Mouse (Mus musculus): ENCODE measurements around the gene Camsap1. TPM values are rescaled to one million over a fixed set of nuclear protein-coding genes. Genes with fewer than 3 reads are reported as not detected.

The Camsap1 gene
- polyA plus RNA-seq, 1 experiment from 2014 or later: 7.3 TPM

DNA sequence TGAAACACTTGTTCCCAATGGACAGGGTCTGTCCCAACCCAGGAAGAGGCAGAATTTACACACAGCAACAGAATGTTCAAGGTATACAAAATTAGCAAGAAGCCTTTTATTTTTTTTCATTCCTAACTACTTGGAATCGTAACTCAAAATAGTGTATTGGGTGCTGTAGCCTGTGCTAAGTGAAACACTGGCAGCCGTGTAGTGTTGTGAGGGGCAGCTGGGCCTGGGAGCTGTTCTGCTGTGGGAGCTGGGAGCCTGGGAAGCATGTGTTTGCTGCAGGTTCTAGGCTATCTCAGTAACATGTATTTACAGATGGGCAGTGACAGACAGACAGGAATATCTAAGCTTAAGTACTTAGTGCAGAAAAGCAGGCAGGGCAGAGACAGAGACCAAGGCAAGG, 64.7 kb downstream of the Camsap1 start:
- 78% methylated on average over 2 of the region's 2 CpGs for WGBS
- no peak for ATAC-seq (ENCODE audit: insufficient read depth, low FRiP score)
- H3K27ac ChIP-seq (ENCODE audit: low read length): no peak overlapping the region
- no peaks in the 10 kb centered on the region for H3K36me3 ChIP-seq (ENCODE audit: control insufficient read depth, insufficient read depth, low read length)
- H3K4me1 ChIP-seq (ENCODE audit: control insufficient read depth, insufficient read depth, low read length): no peaks in the 10 kb centered on the region
- no peaks in the 10 kb centered on the region for H3K27me3 ChIP-seq (ENCODE audit: control insufficient read depth, insufficient read depth, low read length)
- H3K4me3 ChIP-seq (replicated peaks; ENCODE audit: low read length): no peak overlapping the region
- H3K9me3 ChIP-seq (replicated peaks; ENCODE audit: control insufficient read depth, low read length): no peaks in the 10 kb centered on the region
- no peak overlapping the region for H3K9ac ChIP-seq (ENCODE audit: low read length)
- no peak overlapping the region for H3K4me2 ChIP-seq (ENCODE audit: low read depth, low read length)

- Histone ChIP-seq H3K27me3 (ENCODE audit: control insufficient read depth, insufficient read depth, low read length) (no peaks in the 10 kb centered on the region), H3K36me3 (ENCODE audit: control insufficient read depth, insufficient read depth, low read length) (no peaks in the 10 kb centered on the region), H3K27ac (ENCODE audit: low read length) (no peak overlapping the region), H3K4me2 (ENCODE audit: low read depth, low read length) (no peak overlapping the region), H3K9me3 (replicated peaks; ENCODE audit: control insufficient read depth, low read length) (no peaks in the 10 kb centered on the region), H3K4me1 (ENCODE audit: control insufficient read depth, insufficient read depth, low read length) (no peaks in the 10 kb centered on the region), H3K4me3 (replicated peaks; ENCODE audit: low read length) (no peak overlapping the region), H3K9ac (ENCODE audit: low read length) (no peak overlapping the region)
- ATAC-seq (ENCODE audit: insufficient read depth, low FRiP score): no peak
- 82% methylated on average over 5 of the region's 5 CpGs for WGBS
Observed at GRCm38 (mm10) chr2:25914821-25915220, 68.3 kb downstream of the Camsap1 start.

DNA sequence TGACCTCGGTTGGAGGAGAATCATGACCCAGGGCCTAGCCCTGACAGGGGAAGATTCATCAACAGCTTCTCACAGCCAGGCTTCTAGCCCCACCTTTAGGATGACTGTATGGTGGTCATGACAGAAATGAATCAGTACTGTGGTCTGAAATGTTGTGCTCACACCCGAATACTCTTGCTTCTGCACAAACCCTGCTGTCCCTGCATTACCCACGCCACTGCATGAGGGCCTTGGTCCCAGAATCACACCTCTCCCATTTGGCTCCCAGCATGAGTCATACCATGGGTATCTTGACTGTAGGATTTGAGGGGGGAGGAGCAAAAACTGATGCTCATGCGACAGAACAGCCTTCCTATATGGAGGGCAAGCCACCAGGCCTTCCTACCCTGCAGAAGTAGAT, 68.9 kb downstream of the Camsap1 start:
- no peaks in the 10 kb centered on the region for H3K27me3 ChIP-seq (ENCODE audit: control insufficient read depth, insufficient read depth, low read length)
- WGBS: 67% methylated on average over 4 of the region's 4 CpGs
- no peak overlapping the region for H3K4me2 ChIP-seq (ENCODE audit: low read depth, low read length)
- no peaks in the 10 kb centered on the region for H3K9me3 ChIP-seq (replicated peaks; ENCODE audit: control insufficient read depth, low read length)
- H3K36me3 ChIP-seq (ENCODE audit: control insufficient read depth, insufficient read depth, low read length): no peaks in the 10 kb centered on the region
- H3K4me1 ChIP-seq (ENCODE audit: control insufficient read depth, insufficient read depth, low read length): no peaks in the 10 kb centered on the region
- H3K4me3 ChIP-seq (replicated peaks; ENCODE audit: low read length): no peak overlapping the region
- ATAC-seq (ENCODE audit: insufficient read depth, low FRiP score): no peak
- no peak overlapping the region for H3K27ac ChIP-seq (ENCODE audit: low read length)
- H3K9ac ChIP-seq (ENCODE audit: low read length): no peak overlapping the region

DNA sequence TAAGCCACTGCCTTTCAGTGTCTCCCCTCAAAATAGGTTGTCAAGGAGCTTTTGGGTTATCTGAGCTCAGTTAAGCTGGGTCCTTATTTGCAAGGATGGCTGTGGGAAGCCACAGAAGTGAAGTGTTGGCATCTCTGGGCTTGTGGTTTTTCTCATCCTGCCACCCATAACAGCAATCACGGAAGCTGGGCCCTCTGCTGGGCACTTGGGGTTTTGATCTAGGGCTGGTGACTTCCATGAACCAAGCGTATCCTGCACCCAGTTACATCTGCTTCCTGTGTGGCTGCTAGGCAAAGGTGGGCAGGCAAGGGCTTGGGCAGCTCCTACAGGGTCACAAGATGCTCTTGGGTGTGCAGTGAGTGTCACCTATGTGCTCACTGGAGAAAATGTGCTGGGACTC, 69.8 kb downstream of the Camsap1 start:
- Histone ChIP-seq H3K27me3 (ENCODE audit: control insufficient read depth, insufficient read depth, low read length) (no peaks in the 10 kb centered on the region), H3K27ac (ENCODE audit: low read length) (no peak overlapping the region), H3K4me3 (replicated peaks; ENCODE audit: low read length) (no peak overlapping the region), H3K9me3 (replicated peaks; ENCODE audit: control insufficient read depth, low read length) (no peaks in the 10 kb centered on the region), H3K4me1 (ENCODE audit: control insufficient read depth, insufficient read depth, low read length) (no peaks in the 10 kb centered on the region), H3K9ac (ENCODE audit: low read length) (no peak overlapping the region), H3K36me3 (ENCODE audit: control insufficient read depth, insufficient read depth, low read length) (no peaks in the 10 kb centered on the region), H3K4me2 (ENCODE audit: low read depth, low read length) (no peak overlapping the region)
- 44% methylated on average over 2 of the region's 2 CpGs for WGBS
- no peak for ATAC-seq (ENCODE audit: insufficient read depth, low FRiP score)

DNA sequence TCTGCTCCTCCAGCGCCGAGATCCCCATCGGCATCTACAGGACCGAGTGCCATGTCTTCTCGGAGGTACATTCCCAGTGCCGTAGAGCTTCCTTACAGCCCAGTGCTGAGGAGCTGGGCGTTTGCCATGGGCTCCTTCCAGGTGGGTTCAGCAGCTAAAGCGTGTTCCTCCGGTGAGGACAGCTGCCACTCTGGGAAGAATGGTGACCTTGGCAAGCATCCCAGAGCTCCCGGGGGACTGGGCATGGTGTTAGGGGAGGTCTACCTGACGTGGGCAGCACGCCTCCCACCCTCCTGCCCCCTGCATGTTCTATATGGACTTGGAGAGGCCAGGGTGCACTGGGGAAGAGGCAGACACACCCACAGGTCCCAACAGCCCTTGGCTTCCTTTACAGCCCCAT, 73.2 kb downstream of the Camsap1 start:
- ATAC-seq (ENCODE audit: insufficient read depth, low FRiP score): no peak
- no peak overlapping the region for H3K27ac ChIP-seq (ENCODE audit: low read length)
- 83% methylated on average over 12 of the region's 12 CpGs for WGBS
- H3K4me3 ChIP-seq (replicated peaks; ENCODE audit: low read length): no peak overlapping the region
- H3K4me1 ChIP-seq (ENCODE audit: control insufficient read depth, insufficient read depth, low read length): no peaks in the 10 kb centered on the region
- no peaks in the 10 kb centered on the region for H3K9me3 ChIP-seq (replicated peaks; ENCODE audit: control insufficient read depth, low read length)
- H3K27me3 ChIP-seq (ENCODE audit: control insufficient read depth, insufficient read depth, low read length): no peaks in the 10 kb centered on the region
- H3K36me3 ChIP-seq (ENCODE audit: control insufficient read depth, insufficient read depth, low read length): no peaks in the 10 kb centered on the region
- no peak overlapping the region for H3K4me2 ChIP-seq (ENCODE audit: low read depth, low read length)
- H3K9ac ChIP-seq (ENCODE audit: low read length): no peak overlapping the region

- WGBS: 79% methylated on average over 9 of the region's 9 CpGs
- Histone ChIP-seq H3K27me3 (ENCODE audit: control insufficient read depth, insufficient read depth, low read length) (no peaks in the 10 kb centered on the region), H3K36me3 (ENCODE audit: control insufficient read depth, insufficient read depth, low read length) (no peaks in the 10 kb centered on the region), H3K27ac (ENCODE audit: low read length) (no peak overlapping the region), H3K9me3 (replicated peaks; ENCODE audit: control insufficient read depth, low read length) (no peaks in the 10 kb centered on the region), H3K4me3 (replicated peaks; ENCODE audit: low read length) (no peak overlapping the region), H3K4me1 (ENCODE audit: control insufficient read depth, insufficient read depth, low read length) (no peaks in the 10 kb centered on the region), H3K4me2 (ENCODE audit: low read depth, low read length) (no peak overlapping the region), H3K9ac (ENCODE audit: low read length) (no peak overlapping the region)
- ATAC-seq (ENCODE audit: insufficient read depth, low FRiP score): no peak
Observed at GRCm38 (mm10) chr2:25898970-25899369, 84.1 kb downstream of the Camsap1 start.

- no peak overlapping the region for H3K9ac ChIP-seq (ENCODE audit: low read length)
- no peak overlapping the region for H3K4me2 ChIP-seq (ENCODE audit: low read depth, low read length)
- H3K9me3 ChIP-seq (replicated peaks; ENCODE audit: control insufficient read depth, low read length): no peaks in the 10 kb centered on the region
- H3K36me3 ChIP-seq (ENCODE audit: control insufficient read depth, insufficient read depth, low read length): no peaks in the 10 kb centered on the region
- no peaks in the 10 kb centered on the region for H3K27me3 ChIP-seq (ENCODE audit: control insufficient read depth, insufficient read depth, low read length)
- WGBS: 73% methylated on average over 7 of the region's 7 CpGs
- H3K4me3 ChIP-seq (replicated peaks; ENCODE audit: low read length): no peak overlapping the region
- no peak for ATAC-seq (ENCODE audit: insufficient read depth, low FRiP score)
- no peaks in the 10 kb centered on the region for H3K4me1 ChIP-seq (ENCODE audit: control insufficient read depth, insufficient read depth, low read length)
- no peak overlapping the region for H3K27ac ChIP-seq (ENCODE audit: low read length)
Observed at GRCm38 (mm10) chr2:25892440-25892839, 90.6 kb downstream of the Camsap1 start.

DNA sequence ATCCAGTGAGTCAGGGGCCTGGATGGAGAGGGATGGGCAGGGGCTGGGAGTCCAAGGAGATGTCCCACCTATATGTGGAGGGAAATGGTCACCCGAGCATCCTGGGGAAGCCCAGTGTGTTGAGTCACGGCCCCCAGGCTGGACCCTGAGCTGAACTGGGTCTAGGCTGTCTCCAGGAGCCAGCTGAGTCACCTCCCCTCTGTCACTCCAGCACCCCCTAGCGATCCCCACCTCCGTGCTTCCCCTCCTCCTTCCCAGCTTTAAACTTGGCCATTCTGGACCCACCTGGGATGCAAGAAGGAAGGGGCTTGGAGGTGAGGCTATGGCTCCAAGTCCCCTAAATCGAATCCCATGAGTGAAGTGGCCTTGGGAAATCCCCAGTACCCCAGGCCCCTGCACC, 94.9 kb downstream of the Camsap1 start:
- Histone ChIP-seq H3K4me1 (ENCODE audit: control insufficient read depth, insufficient read depth, low read length) (no peaks in the 10 kb centered on the region), H3K4me2 (ENCODE audit: low read depth, low read length) (no peak overlapping the region), H3K9ac (ENCODE audit: low read length) (no peak overlapping the region), H3K36me3 (ENCODE audit: control insufficient read depth, insufficient read depth, low read length) (no peaks in the 10 kb centered on the region), H3K9me3 (replicated peaks; ENCODE audit: control insufficient read depth, low read length) (no peaks in the 10 kb centered on the region), H3K27ac (ENCODE audit: low read length) (no peak overlapping the region), H3K4me3 (replicated peaks; ENCODE audit: low read length) (no peak overlapping the region), H3K27me3 (ENCODE audit: control insufficient read depth, insufficient read depth, low read length) (no peaks in the 10 kb centered on the region)
- no peak for ATAC-seq (ENCODE audit: insufficient read depth, low FRiP score)
- WGBS: 56% methylated on average over 5 of the region's 5 CpGs

DNA sequence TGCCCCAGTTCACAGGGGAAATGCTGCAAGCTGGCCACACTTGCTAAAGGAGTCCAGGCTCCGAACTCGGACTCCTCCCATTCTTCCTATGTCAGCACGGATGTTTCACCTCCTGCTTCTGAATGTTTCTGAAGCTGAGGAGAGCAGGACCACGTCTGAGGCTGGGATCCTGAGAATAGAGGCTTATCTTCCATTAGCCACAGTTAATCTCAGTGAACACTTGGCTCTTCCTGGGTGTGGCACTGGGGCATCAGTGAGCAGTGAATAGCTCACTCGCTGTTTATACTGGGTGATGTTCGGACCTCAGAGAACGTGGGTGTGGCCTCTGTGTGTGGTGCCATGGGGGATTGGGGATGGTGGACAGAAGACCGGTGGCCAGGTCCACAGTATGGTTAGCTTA, 95.9 kb downstream of the Camsap1 start:
- no peak for ATAC-seq (ENCODE audit: insufficient read depth, low FRiP score)
- H3K27me3 ChIP-seq (ENCODE audit: control insufficient read depth, insufficient read depth, low read length): no peaks in the 10 kb centered on the region
- H3K4me2 ChIP-seq (ENCODE audit: low read depth, low read length): no peak overlapping the region
- no peaks in the 10 kb centered on the region for H3K4me1 ChIP-seq (ENCODE audit: control insufficient read depth, insufficient read depth, low read length)
- no peaks in the 10 kb centered on the region for H3K9me3 ChIP-seq (replicated peaks; ENCODE audit: control insufficient read depth, low read length)
- H3K9ac ChIP-seq (ENCODE audit: low read length): no peak overlapping the region
- no peak overlapping the region for H3K4me3 ChIP-seq (replicated peaks; ENCODE audit: low read length)
- WGBS: 54% methylated on average over 8 of the region's 8 CpGs
- no peak overlapping the region for H3K27ac ChIP-seq (ENCODE audit: low read length)
- no peaks in the 10 kb centered on the region for H3K36me3 ChIP-seq (ENCODE audit: control insufficient read depth, insufficient read depth, low read length)

DNA sequence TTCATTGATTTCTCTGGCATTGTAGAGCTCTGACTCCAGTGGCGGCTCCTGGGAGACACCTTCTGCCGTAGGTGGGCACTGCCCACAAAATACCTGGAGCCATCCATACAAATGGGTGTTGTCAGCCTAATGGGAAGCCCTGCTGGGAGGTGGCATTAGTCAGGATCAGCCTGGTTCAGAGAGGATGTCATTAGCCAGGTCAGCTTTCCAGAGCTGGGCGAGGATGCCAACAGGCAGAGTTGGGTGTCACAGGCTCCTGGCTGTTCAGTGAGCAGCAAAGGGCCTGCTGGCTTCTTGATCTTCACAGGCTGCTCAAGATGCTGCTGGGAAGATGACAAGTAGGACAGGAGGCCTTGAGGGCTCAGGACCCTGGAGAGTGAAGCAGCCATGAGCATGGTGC, 98.3 kb downstream of the Camsap1 start:
- Histone ChIP-seq H3K4me3 (replicated peaks; ENCODE audit: low read length) (no peak overlapping the region), H3K4me2 (ENCODE audit: low read depth, low read length) (no peak overlapping the region), H3K4me1 (ENCODE audit: control insufficient read depth, insufficient read depth, low read length) (no peaks in the 10 kb centered on the region), H3K36me3 (ENCODE audit: control insufficient read depth, insufficient read depth, low read length) (no peaks in the 10 kb centered on the region), H3K27ac (ENCODE audit: low read length) (no peak overlapping the region), H3K27me3 (ENCODE audit: control insufficient read depth, insufficient read depth, low read length) (no peaks in the 10 kb centered on the region), H3K9me3 (replicated peaks; ENCODE audit: control insufficient read depth, low read length) (no peaks in the 10 kb centered on the region), H3K9ac (ENCODE audit: low read length) (no peak overlapping the region)
- 76% methylated on average over 3 of the region's 3 CpGs for WGBS
- no peak for ATAC-seq (ENCODE audit: insufficient read depth, low FRiP score)
